Mouse (Mus musculus): ENCODE measurements around the gene Birc5.

- TF ChIP-seq POLR2A (IDR thresholded peaks at IDR 0.05; ENCODE audit: borderline replicate concordance, low read depth, low read length) (no peak), CTCF (IDR thresholded peaks at IDR 0.05; ENCODE audit: low read depth, low read length) (no peak)
These were observed 24.0 kb downstream of the Birc5 start, which contains the start of gene Tha1 for GRCm38 (mm10) chr11:117872861-117873608.
